Mouse (Mus musculus): ENCODE data around the gene Cnksr2. TPM values are rescaled to one million over a fixed set of nuclear protein-coding genes. Genes with fewer than 3 reads are reported as not detected.
A peak's percentile ranks its signal among the peaks of the same experiment; 100 is the strongest.

Cnksr2 gene
- polyA plus RNA-seq, 1 experiment from 2014 or later = 2.0 TPM

GRCm38 (mm10) chrX:157920093-157920492 is 123.0 kb downstream of the Cnksr2 start:
- H3K9ac ChIP-seq (ENCODE audit: low read depth, low read length) = no peak overlapping the region
- WGBS = 74% methylated on average over 3 of the region's 3 CpGs

GRCm38 (mm10) chrX:157829983-157830382 is 213.1 kb downstream of the Cnksr2 start:
- H3K4me1 ChIP-seq (ENCODE audit: control insufficient read depth, insufficient read depth, low read length) = no peaks in the 10 kb centered on the region
- H3K9me3 ChIP-seq (ENCODE audit: control insufficient read depth, low read length) = no peaks in the 10 kb centered on the region
- 72% methylated on average over 4 of the region's 4 CpGs for WGBS
- no peak overlapping the region for H3K4me3 ChIP-seq (ENCODE audit: low read depth, low read length)
- H3K36me3 ChIP-seq (ENCODE audit: control insufficient read depth, insufficient read depth, low read length) = no peaks in the 10 kb centered on the region
- no peaks in the 10 kb centered on the region; the same call in 1 of the 2 replicates for H3K27me3 ChIP-seq (replicated peaks; ENCODE audit: control insufficient read depth, insufficient read depth, low read length)
- H3K4me2 ChIP-seq (ENCODE audit: low read depth, low read length) = no peak overlapping the region
- DNase-seq (ENCODE audit: low spot score) (no peak), ATAC-seq (ENCODE audit: low read depth) (no peak)
- H3K9ac ChIP-seq (ENCODE audit: low read depth, low read length) = no peak overlapping the region
- no peak overlapping the region for H3K27ac ChIP-seq (replicated peaks; ENCODE audit: low read depth, low read length)

More at GRCm38 (mm10) chrX:157920093-157920492, 123.0 kb downstream of the Cnksr2 start:
- H3K4me3 ChIP-seq (ENCODE audit: low read depth, low read length) = no peak overlapping the region
- no peak for ATAC-seq (ENCODE audit: low read depth)
- H3K9me3 ChIP-seq (ENCODE audit: control insufficient read depth, low read length) = no peaks in the 10 kb centered on the region
- no peak overlapping the region for H3K4me2 ChIP-seq (ENCODE audit: low read depth, low read length)
- no peaks in the 10 kb centered on the region for H3K36me3 ChIP-seq (ENCODE audit: control insufficient read depth, insufficient read depth, low read length)
- H3K27ac ChIP-seq (replicated peaks; ENCODE audit: low read depth, low read length) = no peak overlapping the region
- H3K4me1 ChIP-seq (ENCODE audit: control insufficient read depth, insufficient read depth, low read length) = no peaks in the 10 kb centered on the region
- DNase-seq (ENCODE audit: low spot score) = no peak
- H3K27me3 ChIP-seq (replicated peaks; ENCODE audit: control insufficient read depth, insufficient read depth, low read length) = no peaks in the 10 kb centered on the region

GRCm38 (mm10) chrX:157818921-157819260 is 224.2 kb downstream of the Cnksr2 start:
- no peak for DNase-seq (ENCODE audit: low spot score)

GRCm38 (mm10) chrX:157818207-157818920 is 224.7 kb downstream of the Cnksr2 start, which contains the start of gene Klhl34:
Gene Klhl34, plus strand, starts transcription at chrX:157818435.
- Histone ChIP-seq H3K4me3 (ENCODE audit: low read depth, low read length) (peak within 1 kb of the TSS; percentile 24), H3K36me3 (ENCODE audit: control insufficient read depth, insufficient read depth, low read length) (no peaks in the 10 kb centered on the region), H3K4me2 (ENCODE audit: low read depth, low read length) (peak within 1 kb of the TSS; percentile 59), H3K27ac (replicated peaks; ENCODE audit: low read depth, low read length) (no peak within 1 kb of the TSS), H3K4me1 (ENCODE audit: control insufficient read depth, insufficient read depth, low read length) (no peaks in the 10 kb centered on the region), H3K27me3 (replicated peaks; ENCODE audit: control insufficient read depth, insufficient read depth, low read length) (no peaks in the 10 kb centered on the region), H3K9ac (ENCODE audit: low read depth, low read length) (no peak within 1 kb of the TSS), H3K9me3 (ENCODE audit: control insufficient read depth, low read length) (no peaks in the 10 kb centered on the region)
- WGBS = 31% methylated on average over 22 of the region's 28 CpGs
- ATAC-seq (ENCODE audit: low read depth) = peak; percentile 71
- peak; percentile 50 for DNase-seq (ENCODE audit: low spot score)

More at GRCm38 (mm10) chrX:157818921-157819260, 224.2 kb downstream of the Cnksr2 start:
- H3K27me3 ChIP-seq (replicated peaks; ENCODE audit: control insufficient read depth, insufficient read depth, low read length) = no peaks in the 10 kb centered on the region
- no peaks in the 10 kb centered on the region for H3K36me3 ChIP-seq (ENCODE audit: control insufficient read depth, insufficient read depth, low read length)
- H3K4me1 ChIP-seq (ENCODE audit: control insufficient read depth, insufficient read depth, low read length) = no peaks in the 10 kb centered on the region
- WGBS = 85% methylated on average over 13 of the region's 13 CpGs
- no peak for ATAC-seq (ENCODE audit: low read depth)
- H3K9me3 ChIP-seq (ENCODE audit: control insufficient read depth, low read length) = no peaks in the 10 kb centered on the region
- H3K4me2 ChIP-seq (ENCODE audit: low read depth, low read length) = no peak overlapping the region
- H3K27ac ChIP-seq (replicated peaks; ENCODE audit: low read depth, low read length) = no peak overlapping the region
- no peak overlapping the region for H3K4me3 ChIP-seq (ENCODE audit: low read depth, low read length)
- no peak overlapping the region for H3K9ac ChIP-seq (ENCODE audit: low read depth, low read length)

- DNase-seq (ENCODE audit: low spot score) (peak; percentile 31), ATAC-seq (ENCODE audit: low read depth) (peak; percentile 63)
- 27% methylated on average over 17 of the region's 31 CpGs for WGBS
- no peaks in the 10 kb centered on the region for H3K27me3 ChIP-seq (replicated peaks; ENCODE audit: control insufficient read depth, insufficient read depth, low read length)
- peak overlapping the region; percentile 24 for H3K4me3 ChIP-seq (ENCODE audit: low read depth, low read length)
- H3K27ac ChIP-seq (replicated peaks; ENCODE audit: low read depth, low read length) = no peak overlapping the region
- no peaks in the 10 kb centered on the region for H3K9me3 ChIP-seq (ENCODE audit: control insufficient read depth, low read length)
- no peaks in the 10 kb centered on the region for H3K36me3 ChIP-seq (ENCODE audit: control insufficient read depth, insufficient read depth, low read length)
- H3K4me2 ChIP-seq (ENCODE audit: low read depth, low read length) = peak overlapping the region; percentile 59
- no peaks in the 10 kb centered on the region for H3K4me1 ChIP-seq (ENCODE audit: control insufficient read depth, insufficient read depth, low read length)
- H3K9ac ChIP-seq (ENCODE audit: low read depth, low read length) = no peak overlapping the region
Observed at GRCm38 (mm10) chrX:157817571-157818206, 225.4 kb downstream of the Cnksr2 start.

- Histone ChIP-seq H3K9ac (ENCODE audit: low read depth, low read length) (no peak overlapping the region), H3K27me3 (replicated peaks; ENCODE audit: control insufficient read depth, insufficient read depth, low read length) (no peaks in the 10 kb centered on the region), H3K9me3 (ENCODE audit: control insufficient read depth, low read length) (no peaks in the 10 kb centered on the region), H3K4me1 (ENCODE audit: control insufficient read depth, insufficient read depth, low read length) (no peaks in the 10 kb centered on the region), H3K4me2 (ENCODE audit: low read depth, low read length) (no peak overlapping the region), H3K4me3 (ENCODE audit: low read depth, low read length) (no peak overlapping the region), H3K27ac (replicated peaks; ENCODE audit: low read depth, low read length) (no peak overlapping the region), H3K36me3 (ENCODE audit: control insufficient read depth, insufficient read depth, low read length) (no peaks in the 10 kb centered on the region)
- DNase-seq (ENCODE audit: low spot score) (no peak), ATAC-seq (ENCODE audit: low read depth) (no peak)
- WGBS = 66% methylated on average over 1 of the region's 1 CpGs
Observed at GRCm38 (mm10) chrX:157809721-157810120, 233.4 kb downstream of the Cnksr2 start.

GRCm38 (mm10) chrX:157801669-157802068 is 241.4 kb downstream of the Cnksr2 start:
- Histone ChIP-seq H3K9me3 (ENCODE audit: control insufficient read depth, low read length) (no peaks in the 10 kb centered on the region), H3K4me3 (ENCODE audit: low read depth, low read length) (no peak overlapping the region), H3K27ac (replicated peaks; ENCODE audit: low read depth, low read length) (no peak overlapping the region), H3K27me3 (replicated peaks; ENCODE audit: control insufficient read depth, insufficient read depth, low read length) (no peaks in the 10 kb centered on the region), H3K9ac (ENCODE audit: low read depth, low read length) (no peak overlapping the region), H3K4me1 (ENCODE audit: control insufficient read depth, insufficient read depth, low read length) (no peaks in the 10 kb centered on the region), H3K4me2 (ENCODE audit: low read depth, low read length) (no peak overlapping the region), H3K36me3 (ENCODE audit: control insufficient read depth, insufficient read depth, low read length) (no peaks in the 10 kb centered on the region)
- ATAC-seq (ENCODE audit: low read depth) = no peak
- DNase-seq (ENCODE audit: low spot score) = no peak
- 83% methylated on average over 2 of the region's 2 CpGs for WGBS
